Mouse (Mus musculus) erythroblast, embryonic 14.5 days (primary cell): ENCODE data around the gene Sycp2.

Experiments used
- GATA1 ChIP-seq: IDR thresholded peaks from 2 replicates; pipeline ENCODE4 v1.6.1; 2012; ENCODE audit warnings: low read length, inconsistent platforms, mixed read lengths
- TAL1 ChIP-seq: IDR thresholded peaks from 3 replicates; pipeline ENCODE4 v1.6.1; 2012; ENCODE audit warnings: low read length, inconsistent platforms, mixed read lengths

DNA sequence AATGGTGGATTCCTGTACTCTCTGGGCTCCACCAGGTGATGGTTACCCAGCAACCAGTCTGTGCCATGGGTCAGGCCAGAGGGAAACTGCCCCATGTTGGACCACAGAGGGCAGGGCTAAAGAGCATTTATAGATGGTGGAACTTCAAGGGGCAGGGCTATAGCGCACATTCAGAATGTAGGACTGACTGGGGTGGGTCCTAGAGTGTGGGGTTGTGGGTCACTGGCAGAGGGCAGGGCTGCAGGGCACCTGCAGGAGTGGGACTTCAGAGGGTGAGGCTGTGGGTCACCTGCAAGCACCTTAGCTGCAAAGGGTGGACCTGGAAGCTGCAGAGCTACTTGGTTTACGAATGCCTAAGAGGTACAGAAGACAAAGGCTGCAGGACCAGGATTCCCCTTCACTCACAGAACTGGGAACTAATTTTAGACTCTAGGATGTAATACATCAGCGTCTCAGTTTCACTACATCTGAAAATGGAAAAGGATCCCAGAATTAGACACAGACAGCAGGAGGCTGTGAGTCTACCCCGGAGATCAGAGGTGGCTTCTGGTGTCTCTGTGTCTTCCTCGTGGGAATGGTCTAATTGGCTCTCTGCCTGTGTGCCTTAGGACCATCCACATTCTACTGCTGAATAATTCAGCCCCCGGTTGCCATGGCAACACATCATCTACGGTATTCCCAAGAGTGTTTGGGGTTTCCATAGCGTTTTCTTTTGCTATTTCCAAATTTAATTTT is 103.9 kb downstream of the Sycp2 start:
- TF ChIP-seq GATA1 (no peak), TAL1 (no peak)
